Mouse (Mus musculus) kidney, postnatal 14 days (tissue): ENCODE data around the gene Drd1.
A peak's percentile ranks its signal among the peaks of the same experiment; 100 is the strongest.

ENCODE experiments used
- DNase-seq: peaks from one replicate; pipeline ENCODE4 v3.0.0; 2022; ENCODE audit warnings: mixed read lengths

Drd1 gene

GRCm38 (mm10) chr13:54055448-54055861 lies at the start of gene Drd1:
Gene Drd1 (minus strand): TSS chr13:54055705.
- DNase-seq = peak; percentile 70

GRCm38 (mm10) chr13:54103866-54104265 lies 48.4 kb upstream of the Drd1 start:
- DNase-seq = no peak

- DNase-seq = no peak
Measured at GRCm38 (mm10) chr13:54103271-54103670, 47.8 kb upstream of the Drd1 start.

- no peak for DNase-seq
Measured at GRCm38 (mm10) chr13:54102061-54102460, 46.6 kb upstream of the Drd1 start.

- DNase-seq = no peak
Measured at GRCm38 (mm10) chr13:54101031-54101820, 45.7 kb upstream of the Drd1 start.

GRCm38 (mm10) chr13:54097797-54098196 lies 42.3 kb upstream of the Drd1 start:
- DNase-seq = no peak

GRCm38 (mm10) chr13:54097227-54097626 lies 41.7 kb upstream of the Drd1 start:
- peak; percentile 23 for DNase-seq

GRCm38 (mm10) chr13:54095721-54096120 lies 40.2 kb upstream of the Drd1 start:
- DNase-seq = no peak

- no peak for DNase-seq
Measured at GRCm38 (mm10) chr13:54094963-54095362, 39.5 kb upstream of the Drd1 start.

GRCm38 (mm10) chr13:54094349-54094748 lies 38.8 kb upstream of the Drd1 start:
- DNase-seq = no peak

- no peak for DNase-seq
Measured at GRCm38 (mm10) chr13:54091719-54092118, 36.2 kb upstream of the Drd1 start.

- no peak for DNase-seq
Measured at GRCm38 (mm10) chr13:54085266-54085665, 29.8 kb upstream of the Drd1 start.

GRCm38 (mm10) chr13:54084826-54085225 lies 29.3 kb upstream of the Drd1 start:
- DNase-seq = no peak

GRCm38 (mm10) chr13:54084178-54084577 lies 28.7 kb upstream of the Drd1 start:
- DNase-seq = no peak

GRCm38 (mm10) chr13:54082946-54083345 lies 27.4 kb upstream of the Drd1 start:
- DNase-seq = no peak

GRCm38 (mm10) chr13:54080785-54081184 lies 25.3 kb upstream of the Drd1 start:
- DNase-seq = no peak

- DNase-seq = peak; percentile 68
Measured at GRCm38 (mm10) chr13:54079782-54080759, 24.6 kb upstream of the Drd1 start.

GRCm38 (mm10) chr13:54077470-54078174 lies 22.1 kb upstream of the Drd1 start:
- peak; percentile 46 for DNase-seq

GRCm38 (mm10) chr13:54076762-54077460 lies 21.4 kb upstream of the Drd1 start:
- peak; percentile 71 for DNase-seq

- DNase-seq = no peak
Measured at GRCm38 (mm10) chr13:54076051-54076450, 20.5 kb upstream of the Drd1 start.

- no peak for DNase-seq
Measured at GRCm38 (mm10) chr13:54075416-54075815, 19.9 kb upstream of the Drd1 start.

- DNase-seq = peak; percentile 69
Measured at GRCm38 (mm10) chr13:54073491-54073890, 18.0 kb upstream of the Drd1 start.
